Mouse (Mus musculus) embryonic fibroblast, embryonic 13.5 days (primary cell): ENCODE data around the gene Nr1h3.

Source experiments
- CTCF ChIP-seq: IDR thresholded peaks from 2 replicates; pipeline ENCODE4 v1.5.1; 2011; ENCODE audit warnings: mild to moderate bottlenecking, control low read depth, low read length, moderate library complexity, borderline replicate concordance; ENCODE audit not compliant: insufficient read depth
- POLR2A ChIP-seq: IDR thresholded peaks from 2 replicates; pipeline ENCODE4 v1.6.1; 2011; ENCODE audit warnings: low read depth, mild to moderate bottlenecking, control low read depth, low read length, moderate library complexity

- no peak for TF ChIP-seq CTCF
- no peak for TF ChIP-seq POLR2A
Measured at GRCm38 (mm10) chr2:91163532-91163931, 39.1 kb downstream of the Nr1h3 start.
